Mouse (Mus musculus): Measurements from ENCODE around the gene Cntnap2. TPM values are rescaled to one million over a fixed set of nuclear protein-coding genes. Genes with fewer than 3 reads are reported as not detected.
"Not testable (repeated sequence)": the region's sequence is repeated elsewhere in the genome, so short reads cannot be mapped to it uniquely, and the experiment has no call there.

Cntnap2 gene
- polyA plus RNA-seq, 1 experiment from 2014 or later = 22.2 TPM

DNA sequence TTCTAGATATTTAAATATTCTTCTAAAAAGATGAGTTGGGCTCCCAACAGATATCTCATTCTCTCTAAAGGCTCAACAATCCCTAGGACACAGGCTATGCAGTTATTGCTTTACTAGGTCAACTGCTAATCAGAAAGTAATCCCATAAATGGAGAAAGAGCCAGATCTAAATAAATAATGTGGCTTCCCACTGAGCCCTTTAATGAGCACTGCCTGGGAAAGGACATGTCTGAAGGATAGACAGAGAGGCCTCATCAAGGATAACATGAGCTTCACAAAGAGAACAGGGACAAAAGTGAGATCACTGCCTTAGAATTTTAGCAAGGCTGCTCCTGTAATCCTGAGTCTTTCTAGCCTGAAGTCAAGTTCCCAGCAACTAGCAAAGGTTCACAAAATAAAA lies 2138.4 kb downstream of the Cntnap2 start:
- Histone ChIP-seq H3K27me3 (ENCODE audit: insufficient read depth, poor library complexity, severe bottlenecking) (no peaks in the 10 kb centered on the region), H3K4me1 (replicated peaks) (0 out of 2 replicates have a peak, but pooled peaks cover 4% of the 10 kb centered on the region), H3K36me3 (no peaks in the 10 kb centered on the region), H3K27ac (no peak overlapping the region), H3K4me3 (no peak overlapping the region), H3K9me3 (no peaks in the 10 kb centered on the region)
- no peak for DNase-seq (ENCODE audit: low spot score)

DNA sequence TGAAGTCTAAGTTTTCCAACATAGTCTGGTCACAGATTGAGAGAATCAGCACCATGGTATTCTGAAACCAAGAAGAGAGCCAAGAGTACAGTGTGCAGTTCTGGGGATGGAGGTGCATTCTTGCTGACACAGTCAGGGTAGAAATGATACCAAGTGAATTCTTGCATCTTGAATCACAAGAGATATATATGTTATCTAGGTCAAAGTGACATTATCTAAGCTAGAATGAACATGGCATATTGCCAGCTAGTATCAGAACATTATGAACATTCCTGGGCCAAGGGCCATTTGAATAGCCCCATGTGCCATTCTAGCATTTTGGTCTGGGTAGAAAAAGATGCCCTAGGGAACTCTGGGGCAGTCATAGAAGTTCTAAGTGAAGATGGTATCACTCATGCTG lies 2141.5 kb downstream of the Cntnap2 start:
- no peak for DNase-seq (ENCODE audit: low spot score)
- H3K27me3 ChIP-seq (ENCODE audit: insufficient read depth, poor library complexity, severe bottlenecking) = no peaks in the 10 kb centered on the region

DNA sequence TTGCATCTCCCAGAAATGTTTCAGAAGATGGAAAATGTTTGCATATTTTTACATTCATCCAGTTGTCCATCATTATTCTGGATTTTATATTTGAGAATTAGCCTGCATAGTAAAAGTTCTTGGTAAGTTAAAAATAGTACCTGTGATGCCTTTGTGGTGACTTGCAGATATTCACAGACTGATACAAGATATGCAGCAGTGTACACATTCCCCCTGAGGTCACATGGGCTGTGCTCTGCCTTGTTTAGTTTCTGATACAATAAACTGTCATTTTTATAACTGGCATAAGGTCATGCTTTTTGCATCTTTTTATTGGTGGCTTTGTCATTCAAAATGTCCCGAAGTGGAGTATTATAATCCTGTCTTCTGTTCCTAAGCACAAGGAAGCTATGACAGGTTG lies 2148.9 kb downstream of the Cntnap2 start:
- Histone ChIP-seq H3K9me3 (no peaks in the 10 kb centered on the region), H3K36me3 (no peaks in the 10 kb centered on the region), H3K27me3 (ENCODE audit: insufficient read depth, poor library complexity, severe bottlenecking) (no peaks in the 10 kb centered on the region), H3K4me3 (no peak overlapping the region), H3K27ac (no peak overlapping the region), H3K4me1 (replicated peaks) (no peaks in the 10 kb centered on the region)
- no peak for DNase-seq (ENCODE audit: low spot score)
- WGBS = 88% methylated on average over 1 of the region's 1 CpGs

More for the DNA sequence above, 2141.5 kb downstream of the Cntnap2 start:
- H3K9me3 ChIP-seq = no peaks in the 10 kb centered on the region
- H3K4me3 ChIP-seq = no peak overlapping the region
- no peaks in the 10 kb centered on the region for H3K36me3 ChIP-seq
- H3K27ac ChIP-seq = no peak overlapping the region
- H3K4me1 ChIP-seq (replicated peaks) = 0 out of 2 replicates have a peak, but pooled peaks cover 4% of the 10 kb centered on the region

DNA sequence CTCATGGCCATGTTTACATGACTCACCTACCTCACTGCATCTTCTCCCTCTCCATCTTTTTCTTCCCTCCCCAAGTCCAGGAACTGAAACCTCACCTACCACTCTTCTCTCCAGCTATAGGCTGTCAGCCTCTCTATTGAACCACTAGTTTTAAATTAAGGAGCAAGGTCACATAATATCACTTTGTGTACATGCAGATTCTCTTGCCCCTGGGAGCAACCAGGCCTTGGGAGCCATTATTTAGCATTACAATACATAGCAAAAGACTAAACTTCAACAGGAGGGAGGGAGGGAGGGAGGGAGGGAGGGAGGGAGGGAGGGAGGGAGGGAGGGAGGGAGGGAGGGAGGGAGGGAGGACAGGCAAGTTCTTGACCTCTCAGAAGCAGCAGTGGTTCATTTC lies 2155.6 kb downstream of the Cntnap2 start:
- H3K9me3 ChIP-seq = no peaks in the 10 kb centered on the region
- H3K4me1 ChIP-seq (replicated peaks) = no peaks in the 10 kb centered on the region
- H3K4me3 ChIP-seq = no peak overlapping the region
- no peaks in the 10 kb centered on the region for H3K27me3 ChIP-seq (ENCODE audit: insufficient read depth, poor library complexity, severe bottlenecking)
- DNase-seq (ENCODE audit: low spot score) = no peak
- H3K27ac ChIP-seq = no peak overlapping the region
- H3K36me3 ChIP-seq = no peaks in the 10 kb centered on the region

DNA sequence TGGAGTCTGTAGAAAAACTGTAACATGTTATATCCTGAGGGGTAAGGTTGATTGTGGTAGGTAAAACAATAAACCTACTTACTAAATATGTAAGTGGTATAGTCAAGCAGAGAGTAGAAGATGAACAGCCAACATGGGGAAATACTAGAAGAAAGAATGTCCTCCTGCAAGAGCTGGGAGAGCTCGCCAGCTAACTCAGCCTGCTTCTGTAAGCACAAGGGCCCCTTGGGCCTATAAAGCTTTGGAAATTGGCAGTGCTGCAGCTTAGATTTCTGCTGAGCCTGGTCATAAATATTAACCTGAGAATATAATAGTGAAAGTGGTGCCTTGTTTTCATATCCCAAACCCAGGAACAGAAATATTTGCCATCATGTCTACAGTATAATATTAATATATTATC lies 2164.4 kb downstream of the Cntnap2 start:
- not testable (repeated sequence) for DNase-seq (ENCODE audit: low spot score); H3K27ac ChIP-seq; H3K36me3 ChIP-seq; H3K27me3 ChIP-seq (ENCODE audit: insufficient read depth, poor library complexity, severe bottlenecking); H3K9me3 ChIP-seq; H3K4me3 ChIP-seq
- WGBS = 75% methylated on average over 1 of the region's 1 CpGs
- peaks cover 13% of the 10 kb centered on the region for H3K4me1 ChIP-seq (replicated peaks)

DNA sequence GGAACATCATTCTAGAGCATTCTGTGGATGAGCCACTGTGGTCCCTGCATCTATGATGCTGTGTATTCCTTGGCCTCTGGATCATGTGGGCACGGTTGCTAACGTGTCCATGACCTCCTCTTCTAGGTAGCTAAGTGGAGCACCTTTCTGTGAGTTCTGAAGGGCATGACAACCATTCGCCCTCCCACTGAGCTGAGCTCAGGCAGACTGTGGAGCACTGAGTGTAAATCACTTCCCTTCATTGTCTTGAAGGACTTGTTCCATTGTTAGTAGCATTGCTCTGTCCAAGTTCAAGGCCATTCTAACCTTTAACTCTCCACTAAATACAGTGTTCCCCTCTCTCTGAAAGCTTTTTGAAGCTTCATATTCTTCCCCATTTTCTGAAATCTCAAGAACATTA lies 2166.2 kb downstream of the Cntnap2 start:
- not testable (repeated sequence) for H3K27me3 ChIP-seq (ENCODE audit: insufficient read depth, poor library complexity, severe bottlenecking); H3K36me3 ChIP-seq; DNase-seq (ENCODE audit: low spot score); H3K27ac ChIP-seq; H3K4me3 ChIP-seq; H3K9me3 ChIP-seq
- peaks cover 17% of the 10 kb centered on the region for H3K4me1 ChIP-seq (replicated peaks)
- WGBS = 73% methylated on average over 3 of the region's 3 CpGs

DNA sequence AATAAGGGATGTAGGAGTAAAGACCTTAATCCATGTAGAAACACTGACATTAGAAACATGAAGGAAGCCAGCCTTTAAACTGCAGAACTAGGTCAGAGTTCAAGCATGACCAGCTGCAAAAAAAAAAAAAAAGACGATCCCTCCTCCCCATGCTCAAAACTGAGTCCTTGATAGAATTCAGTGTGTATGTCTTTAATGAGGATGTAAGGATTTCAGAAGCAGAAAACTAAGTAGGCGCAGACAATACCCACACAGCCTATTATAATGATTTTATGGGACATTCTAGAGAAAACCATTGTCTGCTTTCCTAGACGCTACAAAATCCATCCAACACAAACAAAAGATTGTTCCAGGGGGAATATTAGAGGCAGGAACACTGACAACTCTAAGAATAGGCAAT lies 2168.4 kb downstream of the Cntnap2 start:
- peaks cover 17% of the 10 kb centered on the region for H3K4me1 ChIP-seq (replicated peaks)
- 43% methylated on average over 3 of the region's 3 CpGs for WGBS
- no peaks in the 10 kb centered on the region for H3K27me3 ChIP-seq (ENCODE audit: insufficient read depth, poor library complexity, severe bottlenecking)
- H3K9me3 ChIP-seq = no peaks in the 10 kb centered on the region
- no peak overlapping the region for H3K27ac ChIP-seq
- H3K4me3 ChIP-seq = no peak overlapping the region
- no peaks in the 10 kb centered on the region for H3K36me3 ChIP-seq
- DNase-seq (ENCODE audit: low spot score) = no peak

DNA sequence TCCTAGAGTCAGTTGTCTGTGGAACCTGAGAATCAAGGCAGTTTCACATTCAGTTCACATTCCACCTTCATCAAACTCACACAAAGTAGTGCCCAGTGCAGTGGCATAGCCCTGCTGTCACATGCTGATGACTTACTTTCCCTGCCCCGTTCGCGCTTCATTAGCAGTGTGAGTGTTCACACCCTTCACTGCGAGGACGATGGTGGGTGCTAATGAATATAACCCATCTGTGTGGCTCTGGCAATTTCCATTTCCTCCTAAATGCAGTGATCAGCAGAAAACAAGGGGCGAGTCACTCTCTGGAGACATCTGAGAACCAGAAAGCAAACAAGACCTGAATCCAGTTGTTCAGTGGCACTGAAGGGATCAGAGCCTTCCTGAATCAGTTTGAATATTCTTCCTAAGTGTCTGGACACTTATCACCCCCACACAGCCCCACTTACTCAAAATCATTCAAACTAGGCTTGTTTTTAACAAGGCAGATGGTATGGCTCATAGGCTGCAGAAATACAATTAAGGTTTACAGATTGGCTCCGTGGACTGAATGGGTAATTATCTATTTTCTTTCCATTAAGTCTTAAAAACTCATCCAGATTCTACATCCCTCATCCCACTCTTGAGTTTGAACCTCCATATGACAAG lies 2169.6 kb downstream of the Cntnap2 start:
- Histone ChIP-seq H3K36me3 (no peaks in the 10 kb centered on the region), H3K9me3 (no peaks in the 10 kb centered on the region), H3K4me1 (replicated peaks) (peaks cover 17% of the 10 kb centered on the region), H3K27me3 (ENCODE audit: insufficient read depth, poor library complexity, severe bottlenecking) (no peaks in the 10 kb centered on the region), H3K4me3 (no peak overlapping the region), H3K27ac (no peak overlapping the region)
- WGBS = 52% methylated on average over 7 of the region's 7 CpGs
- DNase-seq (ENCODE audit: low spot score) = peak; percentile 20

DNA sequence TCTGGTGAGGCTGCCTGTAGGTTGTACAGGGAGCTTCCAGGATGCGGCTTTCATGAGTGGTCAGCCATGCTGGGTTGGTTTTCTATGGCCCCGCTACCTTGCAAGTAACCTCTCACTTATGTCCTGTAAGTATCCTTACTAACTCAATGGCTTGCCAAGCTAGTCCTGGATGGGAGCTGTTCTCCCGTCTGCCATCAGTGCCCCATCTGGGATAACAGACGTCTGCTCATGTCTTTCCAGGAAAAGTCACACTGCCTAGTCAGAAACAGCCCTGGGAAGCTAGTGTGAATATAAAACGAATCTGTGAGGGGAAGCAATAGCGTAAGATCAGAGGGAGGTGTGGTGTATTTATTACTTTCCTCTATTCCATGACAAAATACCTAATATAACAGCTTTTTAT lies 2172.4 kb downstream of the Cntnap2 start:
- WGBS = 78% methylated on average over 6 of the region's 6 CpGs
- peaks cover 17% of the 10 kb centered on the region for H3K4me1 ChIP-seq (replicated peaks)
- H3K9me3 ChIP-seq = no peaks in the 10 kb centered on the region
- no peak overlapping the region for H3K4me3 ChIP-seq
- no peaks in the 10 kb centered on the region for H3K27me3 ChIP-seq (ENCODE audit: insufficient read depth, poor library complexity, severe bottlenecking)
- H3K27ac ChIP-seq = no peak overlapping the region
- H3K36me3 ChIP-seq = no peaks in the 10 kb centered on the region
- DNase-seq (ENCODE audit: low spot score) = no peak

DNA sequence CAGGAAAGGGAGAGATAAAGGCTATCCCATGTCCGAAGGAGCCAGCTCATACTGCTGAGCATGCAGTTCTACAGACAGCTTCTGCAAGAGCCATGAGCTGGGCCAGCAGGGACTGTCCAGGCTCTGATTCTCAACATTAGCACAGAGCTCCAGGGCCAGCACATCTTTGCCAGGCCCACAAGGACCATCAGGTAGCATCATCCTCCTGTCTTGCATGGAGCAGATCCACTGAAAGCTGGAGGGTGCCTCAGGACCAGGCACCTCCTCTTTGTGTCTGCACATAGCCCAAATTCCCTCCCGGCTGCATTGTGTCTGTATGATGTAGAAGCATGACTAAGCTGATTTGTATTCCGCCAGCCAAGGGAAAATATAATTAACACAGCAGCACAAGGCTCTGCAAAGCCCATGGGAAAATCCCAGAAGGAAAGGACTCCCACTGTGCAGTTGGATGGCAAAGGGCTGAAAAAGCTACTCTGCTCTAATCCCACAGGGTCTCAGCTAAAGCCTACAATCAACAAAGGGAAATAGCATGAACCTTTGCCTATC lies 2180.3 kb downstream of the Cntnap2 start:
- peak overlapping the region; percentile 85 for H3K27ac ChIP-seq
- peak; percentile 44 for DNase-seq (ENCODE audit: low spot score)
- no peaks in the 10 kb centered on the region for H3K36me3 ChIP-seq
- peaks cover 31% of the 10 kb centered on the region for H3K4me1 ChIP-seq (replicated peaks)
- WGBS = 28% methylated on average over 3 of the region's 3 CpGs
- H3K4me3 ChIP-seq = no peak overlapping the region; the same call in 1 of the 2 replicates
- no peaks in the 10 kb centered on the region for H3K9me3 ChIP-seq
- no peaks in the 10 kb centered on the region for H3K27me3 ChIP-seq (ENCODE audit: insufficient read depth, poor library complexity, severe bottlenecking)

DNA sequence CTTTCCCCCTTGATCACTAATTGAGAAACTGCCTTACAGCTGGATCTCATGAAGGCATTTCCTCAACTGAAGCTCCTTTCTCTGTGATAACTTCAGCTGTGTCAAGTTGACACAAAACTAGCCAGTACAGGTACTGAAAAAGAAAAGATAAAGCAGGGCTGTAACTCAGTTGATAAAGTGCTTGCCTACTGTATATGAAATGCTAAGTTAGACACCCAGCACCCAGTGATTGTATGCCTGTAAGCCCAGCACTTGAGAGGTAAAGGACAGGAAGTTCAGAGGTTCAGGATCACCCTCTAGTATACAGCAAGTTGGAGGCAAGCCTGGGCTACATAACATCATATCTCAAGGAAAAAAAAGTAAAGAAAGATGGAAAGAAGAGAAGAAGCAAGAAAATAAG lies 2182.2 kb downstream of the Cntnap2 start:
- Histone ChIP-seq H3K4me1 (replicated peaks) (peaks cover 47% of the 10 kb centered on the region), H3K27me3 (ENCODE audit: insufficient read depth, poor library complexity, severe bottlenecking) (no peaks in the 10 kb centered on the region), H3K4me3 (no peak overlapping the region), H3K27ac (no peak overlapping the region), H3K9me3 (no peaks in the 10 kb centered on the region), H3K36me3 (no peaks in the 10 kb centered on the region)
- DNase-seq (ENCODE audit: low spot score) = no peak

DNA sequence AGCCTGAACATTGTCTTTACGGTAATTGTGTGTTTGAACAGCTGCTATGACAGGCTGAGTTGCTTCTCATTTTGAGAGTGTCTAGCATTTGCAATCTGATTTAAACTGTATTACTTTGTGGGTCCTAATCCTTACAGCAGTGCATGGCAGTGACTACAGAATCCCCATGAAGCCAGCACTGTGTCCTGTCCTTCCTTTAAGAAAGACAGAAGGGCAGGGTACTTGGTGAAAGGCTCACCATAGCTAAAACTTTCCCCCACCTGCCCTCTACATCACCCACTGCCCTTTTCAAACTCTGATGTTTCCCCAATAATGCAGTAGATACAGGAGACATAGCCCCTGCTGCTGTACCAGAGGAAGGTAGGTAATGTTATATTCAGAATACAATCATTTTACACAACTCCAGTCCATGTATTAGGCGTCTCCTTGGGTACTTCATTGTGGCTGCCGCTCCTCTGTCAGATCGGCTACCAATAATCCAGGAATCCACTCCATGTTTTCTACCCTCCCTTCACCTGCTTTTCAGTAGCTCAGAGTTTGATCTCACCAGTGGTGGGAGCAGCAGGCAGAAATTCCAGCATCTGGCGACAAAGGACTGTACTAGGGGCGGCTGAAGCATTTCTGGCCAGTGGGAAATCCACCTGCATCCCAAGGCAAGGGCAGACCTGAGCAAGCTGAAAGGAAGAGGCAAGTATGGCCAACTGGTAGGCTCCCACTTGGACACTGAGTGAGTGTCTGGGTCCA lies 2184.9 kb downstream of the Cntnap2 start:
- H3K27ac ChIP-seq = peak overlapping the region; percentile 80
- DNase-seq (ENCODE audit: low spot score) = peak; percentile 69
- H3K36me3 ChIP-seq = no peaks in the 10 kb centered on the region
- peak overlapping the region; percentile 47 for H3K4me3 ChIP-seq
- H3K9me3 ChIP-seq = no peaks in the 10 kb centered on the region
- 17% methylated on average over 6 of the region's 6 CpGs for WGBS
- no peaks in the 10 kb centered on the region for H3K27me3 ChIP-seq (ENCODE audit: insufficient read depth, poor library complexity, severe bottlenecking)
- peaks cover 42% of the 10 kb centered on the region for H3K4me1 ChIP-seq (replicated peaks)

DNA sequence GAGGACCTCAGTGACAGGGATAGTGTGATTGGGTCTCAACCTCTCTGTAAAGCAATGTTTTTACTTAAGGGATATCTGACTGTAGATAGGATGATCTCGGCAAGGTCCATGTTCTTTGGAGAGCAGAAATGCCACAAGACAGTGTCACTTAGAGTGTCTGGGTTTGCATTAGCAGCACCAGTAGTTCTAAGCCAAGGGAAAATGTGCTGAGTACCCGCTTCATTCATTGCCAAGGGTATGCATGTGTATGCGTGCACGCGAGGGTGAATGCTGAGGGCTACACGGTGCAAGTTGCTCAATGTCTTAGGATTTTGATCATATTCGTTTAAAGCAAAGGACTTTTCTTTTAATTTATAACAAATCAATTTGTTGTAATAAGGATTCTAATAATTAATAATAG lies 2185.5 kb downstream of the Cntnap2 start:
- Histone ChIP-seq H3K27ac (peak overlapping the region; percentile 80), H3K4me1 (replicated peaks) (peaks cover 36% of the 10 kb centered on the region), H3K36me3 (no peaks in the 10 kb centered on the region), H3K9me3 (no peaks in the 10 kb centered on the region), H3K27me3 (ENCODE audit: insufficient read depth, poor library complexity, severe bottlenecking) (no peaks in the 10 kb centered on the region), H3K4me3 (peak overlapping the region; percentile 47)
- WGBS = 17% methylated on average over 7 of the region's 7 CpGs
- no peak for DNase-seq (ENCODE audit: low spot score)
